Mouse (Mus musculus): ENCODE results near the gene Pitpnb.

Pitpnb gene

DNA sequence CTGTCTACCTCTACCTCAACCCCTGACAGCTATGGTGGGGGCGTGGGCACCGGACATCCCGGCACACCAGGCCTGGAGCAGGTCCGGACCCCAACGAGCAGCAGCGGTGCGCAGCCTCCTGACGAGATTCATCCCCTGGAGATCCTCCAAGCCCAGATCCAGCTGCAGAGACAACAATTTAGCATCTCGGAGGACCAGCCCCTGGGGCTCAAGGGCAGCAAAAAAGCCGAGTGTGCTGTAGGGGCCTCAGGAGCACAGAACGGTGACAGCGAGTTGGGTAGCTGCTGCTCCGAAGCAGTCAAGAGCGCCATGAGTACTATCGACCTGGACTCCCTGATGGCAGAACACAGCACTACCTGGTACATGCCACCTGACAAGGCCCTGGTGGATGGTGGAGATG lies 90.9 kb downstream of the Pitpnb start:
- DNase-seq (ENCODE audit: low spot score in 2 of 2): no peak

- DNase-seq (ENCODE audit: low spot score in 2 of 2): no peak
Observed at GRCm38 (mm10) chr5:111422058-111422800, 91.7 kb downstream of the Pitpnb start.

GRCm38 (mm10) chr5:111423011-111423410 lies 92.4 kb downstream of the Pitpnb start:
- DNase-seq (ENCODE audit: low spot score in 2 of 2): no peak

DNA sequence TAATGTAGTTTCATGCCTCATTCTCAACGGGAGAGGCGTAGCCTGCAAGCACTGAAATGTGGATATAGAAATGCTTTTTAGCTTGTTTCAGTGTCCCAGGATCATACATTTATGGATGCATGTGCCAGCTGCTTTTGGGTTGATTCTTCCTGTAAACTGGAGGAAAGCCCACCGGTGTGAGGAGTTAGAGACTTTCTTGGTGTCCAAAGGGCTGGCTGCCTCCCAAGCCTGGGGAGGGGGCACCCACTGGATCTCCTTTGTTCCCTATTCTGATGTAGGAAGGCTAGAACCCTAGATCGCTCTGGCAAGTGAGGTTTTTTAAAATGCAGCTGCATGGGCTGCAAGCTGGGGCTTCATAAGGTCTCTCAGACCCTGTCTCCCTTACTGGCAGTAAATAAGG lies 93.1 kb downstream of the Pitpnb start:
- no peak for DNase-seq (ENCODE audit: low spot score in 2 of 2)

- no peak for DNase-seq (ENCODE audit: low spot score in 2 of 2)
Observed at GRCm38 (mm10) chr5:111425813-111426212, 95.2 kb downstream of the Pitpnb start.

DNA sequence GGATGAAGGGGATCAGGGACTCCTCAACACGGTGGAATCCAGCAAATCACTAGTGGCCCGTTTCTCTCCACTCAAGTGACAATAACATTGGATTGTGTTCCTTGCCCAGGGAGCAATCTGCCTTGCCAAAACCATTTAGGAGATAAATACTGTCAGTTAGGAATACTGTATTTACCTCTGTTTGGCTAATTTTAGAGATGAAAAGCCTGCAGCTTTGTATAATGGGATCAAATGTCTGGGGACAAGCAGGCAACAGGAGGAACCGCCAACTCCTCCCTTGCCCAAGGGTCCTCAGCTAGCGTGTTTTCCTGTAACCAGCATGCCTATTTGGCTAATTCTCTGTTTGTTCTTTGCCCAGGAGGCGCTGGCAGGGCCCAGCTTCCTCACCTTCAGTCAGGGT lies 95.7 kb downstream of the Pitpnb start:
- no peak for DNase-seq (ENCODE audit: low spot score in 2 of 2)

DNA sequence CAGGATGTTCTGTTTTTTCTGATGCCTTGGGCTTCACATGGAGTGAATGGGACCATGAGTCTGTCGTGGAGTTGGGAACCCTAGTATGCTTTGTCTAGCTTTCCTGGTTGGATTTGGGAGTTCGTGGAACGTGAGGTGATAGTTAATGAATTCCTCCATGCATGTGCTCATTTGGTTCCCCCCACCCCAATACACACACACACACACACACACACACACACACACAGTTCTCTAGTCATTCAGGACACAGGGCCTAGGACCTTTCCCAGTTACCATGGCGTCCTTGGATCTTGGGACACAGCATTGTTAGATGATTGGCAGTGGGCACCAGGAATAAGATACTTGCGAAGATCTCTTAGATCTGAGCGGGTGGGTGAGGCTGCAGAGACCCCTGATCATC lies 98.3 kb downstream of the Pitpnb start:
- DNase-seq (ENCODE audit: low spot score in 2 of 2): no peak

- DNase-seq (ENCODE audit: low spot score in 2 of 2): no peak
Observed at GRCm38 (mm10) chr5:111429726-111430125, 99.2 kb downstream of the Pitpnb start.

DNA sequence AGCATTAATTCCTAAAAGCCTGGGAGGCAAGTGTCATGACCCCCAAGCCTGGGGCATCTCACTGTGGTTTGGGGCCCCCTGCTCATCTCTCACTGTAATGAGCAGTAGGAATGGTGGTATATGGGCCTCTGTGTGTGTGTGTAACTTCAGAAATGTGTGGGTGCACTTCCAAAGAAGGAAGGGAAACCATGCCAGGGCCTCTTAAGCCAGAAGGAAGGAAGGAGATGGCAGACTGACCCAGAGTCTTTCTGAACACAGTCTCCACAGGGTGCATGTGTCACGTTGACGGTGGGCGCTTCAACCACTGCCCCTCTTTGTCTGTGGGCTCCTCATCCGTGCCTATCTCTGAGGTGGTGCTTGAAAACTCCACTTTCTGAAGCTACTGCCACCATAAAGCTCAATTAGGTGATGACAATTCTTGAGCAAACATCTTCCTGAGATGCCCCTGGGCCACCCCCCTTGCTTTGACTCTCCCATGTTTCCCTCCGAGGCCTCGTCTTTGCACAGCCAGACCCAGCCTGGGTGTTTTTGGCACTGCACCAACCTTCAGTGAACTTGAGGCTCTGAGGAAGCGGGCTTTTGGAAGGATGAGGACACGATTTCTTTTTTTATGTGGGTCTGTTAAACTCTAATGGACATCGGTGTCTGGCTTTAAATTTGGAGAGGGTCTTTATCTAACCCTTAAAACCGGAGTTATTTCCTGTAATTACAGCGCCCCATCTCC lies 100.6 kb downstream of the Pitpnb start:
- no peak for DNase-seq (ENCODE audit: low spot score in 2 of 2)

GRCm38 (mm10) chr5:111432842-111433241 lies 102.3 kb downstream of the Pitpnb start:
- DNase-seq (ENCODE audit: low spot score in 2 of 2): no peak

DNA sequence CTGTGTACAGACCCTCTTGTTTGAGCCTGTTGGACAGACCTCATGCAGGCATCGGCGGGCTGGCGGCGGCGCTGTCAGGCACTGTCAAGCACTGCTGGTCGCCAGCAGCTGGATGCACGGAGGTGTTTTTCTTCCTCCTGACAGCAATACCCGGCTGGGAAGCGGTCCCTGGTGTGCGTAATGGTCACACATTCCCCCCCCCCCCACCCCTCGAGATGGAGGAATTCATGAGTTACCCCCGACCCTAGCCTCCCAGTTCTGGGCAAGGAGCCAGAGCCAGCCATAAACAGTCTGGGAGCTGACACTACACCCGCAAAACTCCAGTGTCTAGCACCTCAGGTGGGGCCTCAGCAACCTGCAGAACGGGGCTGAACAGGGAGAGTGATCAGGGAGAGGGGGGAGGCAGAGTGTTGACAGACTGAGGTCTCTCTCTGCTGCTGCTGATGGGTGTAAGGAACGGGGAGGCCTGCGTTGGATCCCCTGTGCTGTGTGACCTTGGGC lies 103.8 kb downstream of the Pitpnb start:
- DNase-seq (ENCODE audit: low spot score in 2 of 2): no peak

- DNase-seq (ENCODE audit: low spot score in 2 of 2): no peak
Observed at GRCm38 (mm10) chr5:111436260-111436659, 105.7 kb downstream of the Pitpnb start.

- DNase-seq (ENCODE audit: low spot score in 2 of 2): no peak
Observed at GRCm38 (mm10) chr5:111437205-111437604, 106.6 kb downstream of the Pitpnb start.

All from thymus, postnatal 10 days (tissue).